Mouse (Mus musculus) embryonic facial prominence, embryonic 14.5 days (tissue): ENCODE data around the gene Tnfaip6. TPM values are rescaled to one million over a fixed set of nuclear protein-coding genes. Genes with fewer than 3 reads are reported as not detected.
A peak's percentile ranks its signal among the peaks of the same experiment; 100 is the strongest.

Experiments used
- ATAC-seq: fragments of 200-750 bp; cut with Nextera tagmentation; 2 replicates; pipeline ENCODE4 v1.8.0; 2017; ENCODE audit warnings: low read depth, moderate number of reproducible peaks, moderate TSS enrichment
- DNase-seq: peaks from one replicate; pipeline ENCODE4 v3.0.0-alpha.2; 2015; ENCODE audit warnings: low spot score
- H3K27ac ChIP-seq: fragments of 300-500 bp; sonication (generic); replicated peaks from 2 replicates; pipeline ENCODE4 v1.5.1; 2014; ENCODE audit warnings: low read depth, mild to moderate bottlenecking, low read length, moderate library complexity
- H3K27me3 ChIP-seq: fragments of 300-500 bp; sonication (generic); replicated peaks from 2 replicates; pipeline ENCODE4 v1.6.1; 2014; ENCODE audit warnings: low read length; ENCODE audit not compliant: control insufficient read depth, insufficient read depth
- H3K36me3 ChIP-seq: fragments of 300-500 bp; sonication (generic); 2 replicates; pipeline ENCODE4 v1.6.1; 2014; ENCODE audit warnings: low read length, mixed read lengths; ENCODE audit not compliant: control insufficient read depth, insufficient read depth
- H3K4me1 ChIP-seq: fragments of 300-500 bp; sonication (generic); 2 replicates; pipeline ENCODE4 v1.6.1; 2014; ENCODE audit warnings: antibody characterized with exemption, low read length; ENCODE audit not compliant: control insufficient read depth, insufficient read depth
- H3K4me2 ChIP-seq: fragments of 300-500 bp; sonication (generic); 2 replicates; pipeline ENCODE4 v1.6.1; 2014; ENCODE audit warnings: low read depth, mild to moderate bottlenecking, low read length, moderate library complexity, mixed read lengths
- H3K4me3 ChIP-seq: fragments of 300-500 bp; sonication (generic); 2 replicates; pipeline ENCODE4 v1.5.1; 2014; ENCODE audit warnings: low read depth, mild to moderate bottlenecking, low read length
- H3K9ac ChIP-seq: fragments of 300-500 bp; sonication (generic); 2 replicates; pipeline ENCODE4 v1.6.1; 2014; ENCODE audit warnings: low read depth, mild to moderate bottlenecking, low read length, moderate library complexity, mixed read lengths
- H3K9me3 ChIP-seq: fragments of 300-500 bp; sonication (generic); 2 replicates; pipeline ENCODE4 v1.6.1; 2016; ENCODE audit warnings: low read length; ENCODE audit not compliant: control insufficient read depth
- WGBS: fragments of 180-500 bp; shearing (Covaris S2); extraction: QIAGEN DNeasy Blood & Tissue Kit; methylation state at CpG from one replicate; pipeline ENCODE4 v1.1.7; 2014; 5-methylcytosine and 5-hydroxymethylcytosine counted together
- polyA plus RNA-seq: library from polyadenylated mRNA; unstranded; fragments of >200 nt; fragmentation: Nextera tagmentation; extraction: Ambion mirVana; gene quantifications from 2 replicates; pipeline ENCODE4 v1.2.1, GENCODE M21; 2014

The Tnfaip6 gene
- polyA plus RNA-seq, 1 experiment from 2014 or later = 22.7 TPM

DNA sequence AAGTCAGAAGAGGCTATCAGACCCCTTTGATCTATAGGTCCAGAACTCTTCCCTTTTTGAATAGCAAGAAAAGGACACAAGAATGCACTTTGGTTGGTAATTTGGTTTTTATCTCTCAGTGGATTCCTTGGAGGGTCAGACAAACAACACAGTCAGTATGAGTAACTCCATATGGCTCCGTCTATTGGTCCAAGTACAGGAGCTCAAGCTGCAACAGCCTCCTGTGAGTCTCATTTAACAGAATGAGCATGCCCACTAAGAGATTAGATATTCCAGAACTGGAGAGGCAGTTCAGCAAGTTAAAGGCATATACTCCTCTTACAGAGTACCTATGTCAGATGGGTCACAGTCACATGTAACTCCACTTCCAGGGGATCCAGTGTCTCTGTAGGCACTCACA lies 19.3 kb downstream of the Tnfaip6 start:
- no peak for ATAC-seq
- 57% methylated on average over 1 of the region's 1 CpGs for WGBS

DNA sequence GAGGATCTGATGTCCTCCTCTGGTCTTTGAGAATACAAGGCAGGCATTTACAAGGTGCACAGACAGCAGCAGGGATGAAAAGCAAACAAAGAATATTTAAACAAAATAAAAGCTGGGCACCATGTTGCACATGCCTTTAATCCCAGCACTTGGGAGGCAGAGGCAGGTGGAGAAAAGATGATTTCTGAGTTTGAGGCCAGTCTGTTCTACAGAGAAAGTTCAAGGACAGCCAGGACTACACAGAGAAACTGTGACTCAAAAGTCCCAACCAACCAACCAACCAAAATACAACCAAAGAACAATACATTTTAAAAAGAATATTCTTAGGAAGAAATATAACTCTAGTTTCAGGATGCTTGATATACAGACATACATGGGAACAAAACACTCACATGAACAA lies 19.9 kb downstream of the Tnfaip6 start:
- H3K4me3 ChIP-seq = no peak overlapping the region

More for the DNA sequence above, 19.3 kb downstream of the Tnfaip6 start:
- H3K4me1 ChIP-seq = no peaks in the 10 kb centered on the region
- no peaks in the 10 kb centered on the region for H3K27me3 ChIP-seq
- no peak overlapping the region for H3K27ac ChIP-seq
- DNase-seq = no peak
- no peak overlapping the region for H3K4me2 ChIP-seq
- no peak overlapping the region for H3K4me3 ChIP-seq
- H3K9me3 ChIP-seq = no peaks in the 10 kb centered on the region
- no peak overlapping the region for H3K9ac ChIP-seq
- peaks cover 25% of the 10 kb centered on the region for H3K36me3 ChIP-seq

DNA sequence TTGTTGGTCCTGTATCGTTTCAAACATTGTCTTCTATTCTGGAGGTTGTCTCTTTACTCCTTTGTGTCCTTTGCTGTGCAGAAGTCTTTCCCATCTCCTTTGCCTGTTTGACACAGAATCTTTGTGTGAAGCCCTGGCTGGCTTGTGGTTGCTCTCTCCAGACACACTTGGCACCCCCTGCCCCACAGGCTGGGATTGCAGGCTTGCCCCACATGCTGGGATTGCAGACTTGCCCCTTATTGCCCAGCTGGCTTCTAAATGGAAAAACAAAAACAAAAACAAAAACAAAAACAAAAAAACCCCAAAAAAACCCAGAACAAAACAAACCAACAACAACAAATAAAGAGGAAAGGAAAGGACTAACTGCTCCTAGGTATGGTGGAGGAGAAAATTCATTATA lies 30.8 kb downstream of the Tnfaip6 start:
- Histone ChIP-seq H3K9ac (no peak overlapping the region), H3K9me3 (no peaks in the 10 kb centered on the region), H3K27ac (no peak overlapping the region), H3K4me3 (no peak overlapping the region), H3K36me3 (no peaks in the 10 kb centered on the region), H3K27me3 (no peaks in the 10 kb centered on the region), H3K4me2 (no peak overlapping the region), H3K4me1 (no peaks in the 10 kb centered on the region)
- no peak for ATAC-seq
- no peak for DNase-seq
- 59% methylated on average over 1 of the region's 1 CpGs for WGBS

More for the DNA sequence above, 19.9 kb downstream of the Tnfaip6 start:
- Histone ChIP-seq H3K9ac (no peak overlapping the region), H3K36me3 (peaks cover 20% of the 10 kb centered on the region), H3K27ac (no peak overlapping the region), H3K9me3 (no peaks in the 10 kb centered on the region), H3K4me2 (no peak overlapping the region), H3K4me1 (no peaks in the 10 kb centered on the region), H3K27me3 (no peaks in the 10 kb centered on the region)
- ATAC-seq (no peak), DNase-seq (no peak)

DNA sequence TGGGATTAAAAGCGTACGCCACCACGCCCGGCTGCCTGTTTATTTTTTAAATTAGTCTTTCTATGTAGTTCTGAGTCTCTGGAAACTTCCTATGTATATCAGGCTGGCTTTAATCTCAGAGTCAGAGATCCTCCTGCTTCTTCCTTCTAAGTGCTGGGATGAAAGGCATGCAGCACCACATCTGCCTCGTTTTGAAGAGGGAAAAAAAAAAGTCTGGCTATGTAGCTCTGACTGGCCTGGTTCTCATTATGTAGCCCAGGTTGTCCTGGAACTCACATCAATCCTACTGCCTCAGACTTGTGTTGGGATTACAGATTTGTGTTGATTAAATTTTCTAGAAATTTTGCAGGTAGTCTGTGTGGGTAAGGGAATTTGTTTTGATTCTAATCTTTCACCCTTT lies 33.0 kb downstream of the Tnfaip6 start:
- DNase-seq = no peak
- no peak overlapping the region for H3K27ac ChIP-seq
- H3K4me1 ChIP-seq = peaks cover 7% of the 10 kb centered on the region; the same call in 1 of the 2 replicates
- no peak for ATAC-seq
- no peak overlapping the region for H3K4me2 ChIP-seq
- peaks cover 9% of the 10 kb centered on the region for H3K36me3 ChIP-seq
- no peak overlapping the region for H3K9ac ChIP-seq
- H3K27me3 ChIP-seq = no peaks in the 10 kb centered on the region
- H3K4me3 ChIP-seq = no peak overlapping the region
- WGBS = 85% methylated on average over 5 of the region's 5 CpGs
- H3K9me3 ChIP-seq = no peaks in the 10 kb centered on the region

DNA sequence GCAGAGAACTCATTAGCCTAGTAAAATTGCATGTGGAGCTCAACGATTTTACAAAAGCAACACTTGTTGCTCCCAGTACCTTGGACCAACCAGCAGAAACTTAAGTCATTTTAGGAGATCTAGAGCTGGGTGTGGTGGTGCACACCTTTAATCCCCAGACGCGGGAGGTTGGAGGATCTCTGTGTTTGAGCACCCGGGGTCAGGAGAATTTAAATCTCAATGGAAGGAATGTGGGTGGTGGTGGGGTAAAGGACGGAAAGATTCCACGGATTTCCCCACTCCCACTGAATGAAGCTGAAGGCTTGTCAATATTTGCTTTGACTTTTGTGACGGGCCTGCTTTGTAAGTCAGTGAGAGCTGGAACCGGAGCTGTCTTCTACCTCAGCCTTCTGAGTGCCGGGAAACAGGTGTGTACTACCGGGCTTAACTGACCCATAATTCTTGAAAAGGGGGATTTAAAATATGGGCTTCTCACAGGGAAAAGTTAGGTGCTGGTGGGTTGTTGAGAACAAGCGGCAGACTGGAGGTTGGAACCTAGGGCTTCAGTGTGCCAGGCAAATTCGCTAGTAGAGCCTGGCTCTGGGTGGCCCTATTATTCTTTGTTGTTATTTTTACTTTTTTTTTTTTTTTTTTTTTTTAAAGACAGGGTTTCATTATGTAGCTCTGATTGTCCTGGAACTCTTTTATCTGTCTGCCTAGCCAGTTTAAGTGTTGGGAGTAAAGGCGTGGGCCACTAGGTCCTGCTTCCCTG lies 33.6 kb downstream of the Tnfaip6 start:
- DNase-seq = peak; percentile 3

DNA sequence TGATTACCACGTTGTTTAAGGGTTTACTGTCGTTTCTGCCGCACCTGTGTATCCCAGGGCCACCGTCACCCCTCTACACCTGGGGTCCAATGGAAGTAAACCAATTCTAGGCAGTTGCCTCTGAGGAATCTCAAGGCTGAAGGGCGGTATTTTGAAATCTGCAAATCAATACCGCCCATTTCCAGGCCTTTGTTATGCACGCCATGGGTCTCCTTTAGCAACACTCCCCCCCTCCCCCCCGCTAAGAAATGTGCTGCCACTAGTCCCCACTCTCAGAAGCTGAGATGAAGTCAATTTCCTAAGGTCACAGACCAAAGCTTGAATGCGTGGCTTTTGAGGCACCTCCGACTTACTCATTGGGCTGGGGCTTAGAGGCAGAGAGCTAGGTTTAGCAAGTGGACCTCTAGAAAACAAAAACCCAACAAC lies 34.3 kb downstream of the Tnfaip6 start:
- 3% methylated on average over 10 of the region's 10 CpGs for WGBS
- peaks cover 7% of the 10 kb centered on the region; the same call in 1 of the 2 replicates for H3K4me1 ChIP-seq
- peak overlapping the region; percentile 97 for H3K9ac ChIP-seq
- ATAC-seq (peak; percentile 27), DNase-seq (peak; percentile 31)
- H3K4me2 ChIP-seq = peak overlapping the region; percentile 69
- H3K9me3 ChIP-seq = no peaks in the 10 kb centered on the region
- no peaks in the 10 kb centered on the region for H3K27me3 ChIP-seq
- peaks cover 21% of the 10 kb centered on the region for H3K36me3 ChIP-seq
- peak overlapping the region; percentile 86 for H3K27ac ChIP-seq
- H3K4me3 ChIP-seq = peak overlapping the region; percentile 98

More for the DNA sequence above, 33.6 kb downstream of the Tnfaip6 start:
- Histone ChIP-seq H3K27me3 (no peaks in the 10 kb centered on the region), H3K4me1 (peaks cover 7% of the 10 kb centered on the region; the same call in 1 of the 2 replicates), H3K27ac (no peak overlapping the region), H3K9me3 (no peaks in the 10 kb centered on the region), H3K9ac (no peak overlapping the region), H3K4me3 (no peak overlapping the region), H3K4me2 (peak overlapping the region; percentile 69), H3K36me3 (peaks cover 15% of the 10 kb centered on the region)
- no peak for ATAC-seq
- WGBS = 46% methylated on average over 13 of the region's 13 CpGs

DNA sequence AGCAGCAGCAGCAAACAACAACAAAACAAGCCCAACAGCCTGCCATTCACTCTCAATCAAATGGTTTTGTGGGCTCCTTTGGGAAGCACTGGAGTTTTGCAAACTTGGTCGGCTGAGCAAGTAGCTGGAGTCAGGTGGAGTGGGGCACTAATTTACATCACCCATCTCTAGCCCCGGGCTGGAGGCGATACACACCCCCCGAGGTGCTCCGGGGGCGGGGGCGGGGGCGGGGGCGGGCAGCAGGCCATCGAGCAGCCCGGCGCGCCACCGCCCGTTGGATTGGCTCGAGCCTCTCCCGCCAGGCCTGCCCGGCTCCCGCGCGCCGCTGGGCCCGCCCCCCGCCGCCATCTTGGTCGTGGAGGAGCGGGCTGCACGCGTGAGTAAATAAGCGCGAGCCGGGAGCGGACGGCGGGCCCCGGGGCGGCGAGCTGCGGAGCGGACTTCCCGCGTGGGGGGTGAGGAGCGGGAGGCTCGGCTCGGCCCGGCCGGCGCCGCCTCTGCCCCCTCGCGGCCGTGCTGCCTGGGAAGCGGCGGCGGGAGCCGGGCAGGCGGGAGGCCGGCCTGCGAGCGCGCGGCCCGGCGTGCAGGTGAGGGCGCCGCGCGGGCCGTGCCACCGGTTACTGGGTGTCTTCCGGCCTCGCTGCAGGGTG lies 34.8 kb downstream of the Tnfaip6 start, which contains the start of gene Rif1:
Gene Rif1 (plus strand): TSS at position 342 of the 650 bp plus-strand sequence.
- DNase-seq (peak; percentile 94), ATAC-seq (peak; percentile 97)
- H3K4me3 ChIP-seq = peak within 1 kb of the TSS; percentile 98
- H3K4me1 ChIP-seq = peaks cover 7% of the 10 kb centered on the region; the same call in 1 of the 2 replicates
- peaks cover 27% of the 10 kb centered on the region for H3K36me3 ChIP-seq
- peak within 1 kb of the TSS; percentile 69 for H3K4me2 ChIP-seq
- 0% methylated on average over 12 of the region's 72 CpGs for WGBS
- H3K27me3 ChIP-seq = no peaks in the 10 kb centered on the region
- no peaks in the 10 kb centered on the region for H3K9me3 ChIP-seq
- H3K9ac ChIP-seq = peak within 1 kb of the TSS; percentile 97
- H3K27ac ChIP-seq = peak within 1 kb of the TSS; percentile 86

DNA sequence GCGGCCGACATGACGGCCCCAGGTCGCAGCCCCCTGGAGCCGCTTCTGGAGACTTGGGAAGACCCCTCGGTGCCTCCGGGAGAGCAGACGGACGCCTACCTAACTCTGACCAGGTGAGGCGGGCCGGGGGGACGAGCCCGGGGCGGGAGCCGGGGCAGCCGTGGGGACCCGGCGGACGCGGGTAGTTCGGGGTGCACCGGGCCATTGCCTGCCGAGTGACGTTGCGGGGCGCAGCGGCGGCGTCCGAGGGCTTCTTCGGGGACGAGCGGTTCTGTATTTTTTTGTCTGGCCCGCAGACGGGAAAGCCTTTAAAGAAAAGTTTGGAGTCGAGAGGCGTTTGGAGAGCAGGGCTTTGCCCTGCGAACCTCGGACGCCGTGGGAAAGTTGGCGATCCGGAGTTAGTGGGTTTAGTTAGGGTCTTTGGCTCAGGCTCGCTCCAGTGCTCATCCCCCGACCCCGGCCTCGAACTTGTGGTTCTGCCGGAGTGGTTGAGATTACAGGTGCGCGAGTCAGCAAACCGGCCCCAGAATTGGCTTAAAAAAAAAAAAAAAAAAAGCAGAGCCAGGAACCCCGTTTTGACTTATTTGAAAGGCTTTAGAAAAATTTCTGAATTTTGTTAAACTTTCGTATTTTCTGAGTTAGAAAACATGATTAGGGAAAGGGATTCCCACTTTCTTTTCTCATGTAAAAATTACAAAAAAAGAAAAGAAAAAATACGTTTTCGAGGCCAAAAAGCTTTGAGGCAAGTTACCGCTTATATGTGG lies 35.5 kb downstream of the Tnfaip6 start:
- H3K9me3 ChIP-seq = no peaks in the 10 kb centered on the region
- no peaks in the 10 kb centered on the region for H3K27me3 ChIP-seq
- peak overlapping the region; percentile 98 for H3K4me3 ChIP-seq
- peak overlapping the region; percentile 69 for H3K4me2 ChIP-seq
- peaks cover 32% of the 10 kb centered on the region for H3K36me3 ChIP-seq
- peak overlapping the region; percentile 97 for H3K9ac ChIP-seq
- H3K4me1 ChIP-seq = peaks cover 7% of the 10 kb centered on the region; the same call in 1 of the 2 replicates
- no peak; the same call in 1 of the 2 replicates for ATAC-seq
- whole genome bisulfite sequencing = 2% methylated on average over 31 of the region's 56 CpGs
- peak; percentile 12 for DNase-seq
- H3K27ac ChIP-seq = peak overlapping the region; percentile 86
